Mouse (Mus musculus) R1 (cell line): Measurements from ENCODE around the gene Sbno2.

Source experiments
- DNase-seq: peaks from one replicate; pipeline ENCODE4 v3.0.0-alpha.2; 2018; ENCODE audit warnings: low read depth, low spot score

The Sbno2 gene

DNA sequence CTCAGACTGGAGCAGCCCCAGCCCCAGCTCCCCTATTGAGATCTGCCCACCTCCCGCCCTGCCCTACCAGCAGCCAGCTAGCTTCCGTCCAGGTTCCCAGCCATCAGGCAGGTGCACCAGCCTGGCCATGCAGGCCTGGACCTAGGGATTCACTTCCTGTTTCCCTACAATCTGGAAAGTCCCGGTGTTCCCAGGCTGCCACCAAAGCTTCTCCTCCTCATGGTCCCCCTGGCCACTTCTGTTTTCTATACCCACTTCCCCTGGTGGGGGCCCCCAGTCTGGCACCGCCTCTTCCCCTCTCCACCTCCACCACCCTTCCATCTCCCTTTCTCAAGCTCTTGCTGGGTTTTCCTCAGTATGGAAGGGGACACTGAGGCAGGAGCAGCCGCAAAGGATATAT lies at the start of gene Sbno2:
Gene Sbno2, minus strand, starts transcription at position 112 of the 400 bp plus-strand sequence.
- DNase-seq: no peak

DNA sequence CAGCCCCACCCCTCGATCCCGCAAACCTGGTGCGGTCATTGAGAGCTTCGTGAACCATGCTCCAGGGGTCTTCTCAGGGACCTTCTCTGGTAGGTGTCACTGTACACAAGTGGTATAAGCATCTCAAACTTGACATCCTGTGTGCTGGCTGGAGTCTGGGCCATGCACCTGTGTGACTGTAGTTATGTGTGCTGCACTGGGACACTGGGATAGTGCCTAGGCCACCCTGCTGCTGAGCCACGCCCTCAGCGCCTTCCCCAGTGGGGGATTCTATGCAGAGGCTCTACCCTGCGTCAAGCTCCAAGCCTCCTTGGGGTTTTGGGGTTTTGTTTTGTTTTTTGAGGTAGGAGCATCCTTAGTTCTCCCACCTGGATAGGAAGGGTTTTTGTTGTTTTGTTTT lies 49.0 kb upstream of the Sbno2 start:
- no peak for DNase-seq

DNA sequence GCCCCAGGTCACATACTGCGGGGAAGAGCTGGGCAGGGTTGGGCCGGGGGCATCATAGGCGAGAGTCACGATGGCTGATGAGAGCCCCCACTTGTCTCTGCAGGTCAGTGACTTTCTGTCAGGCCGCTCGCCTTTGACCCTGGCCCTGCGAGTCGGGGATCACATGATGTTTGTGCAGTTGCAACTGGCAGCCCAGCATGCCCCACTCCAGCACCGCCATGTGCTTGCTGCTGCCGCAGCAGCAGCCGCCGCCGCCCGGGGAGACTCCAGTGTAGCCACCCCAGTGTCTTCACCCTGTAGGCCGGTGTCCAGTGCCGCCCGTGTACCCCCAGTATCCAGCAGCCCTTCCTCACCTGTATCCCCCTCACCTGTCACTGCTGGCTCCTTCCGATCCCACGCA lies 48.3 kb upstream of the Sbno2 start:
- no peak for DNase-seq

DNA sequence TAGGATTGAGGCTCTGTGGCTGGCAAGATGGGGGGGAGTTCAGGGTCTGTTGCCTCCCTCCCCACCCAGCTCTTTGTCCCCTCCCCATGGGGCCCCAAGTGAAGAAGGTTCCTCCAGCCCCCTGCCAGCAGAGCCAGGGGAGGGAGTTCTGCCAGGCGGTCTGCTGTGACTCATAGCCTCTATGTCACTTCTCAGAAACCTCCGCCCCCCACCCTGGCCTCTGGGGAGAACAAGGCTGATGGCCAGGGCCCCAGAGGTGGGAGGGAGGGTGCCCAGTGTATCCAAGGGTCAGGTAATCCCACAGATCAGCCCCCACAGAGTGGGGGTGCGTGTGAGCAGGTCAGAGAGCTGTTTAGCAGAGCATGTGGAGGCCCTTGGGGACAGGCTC lies 47.5 kb upstream of the Sbno2 start:
- DNase-seq: no peak

DNA sequence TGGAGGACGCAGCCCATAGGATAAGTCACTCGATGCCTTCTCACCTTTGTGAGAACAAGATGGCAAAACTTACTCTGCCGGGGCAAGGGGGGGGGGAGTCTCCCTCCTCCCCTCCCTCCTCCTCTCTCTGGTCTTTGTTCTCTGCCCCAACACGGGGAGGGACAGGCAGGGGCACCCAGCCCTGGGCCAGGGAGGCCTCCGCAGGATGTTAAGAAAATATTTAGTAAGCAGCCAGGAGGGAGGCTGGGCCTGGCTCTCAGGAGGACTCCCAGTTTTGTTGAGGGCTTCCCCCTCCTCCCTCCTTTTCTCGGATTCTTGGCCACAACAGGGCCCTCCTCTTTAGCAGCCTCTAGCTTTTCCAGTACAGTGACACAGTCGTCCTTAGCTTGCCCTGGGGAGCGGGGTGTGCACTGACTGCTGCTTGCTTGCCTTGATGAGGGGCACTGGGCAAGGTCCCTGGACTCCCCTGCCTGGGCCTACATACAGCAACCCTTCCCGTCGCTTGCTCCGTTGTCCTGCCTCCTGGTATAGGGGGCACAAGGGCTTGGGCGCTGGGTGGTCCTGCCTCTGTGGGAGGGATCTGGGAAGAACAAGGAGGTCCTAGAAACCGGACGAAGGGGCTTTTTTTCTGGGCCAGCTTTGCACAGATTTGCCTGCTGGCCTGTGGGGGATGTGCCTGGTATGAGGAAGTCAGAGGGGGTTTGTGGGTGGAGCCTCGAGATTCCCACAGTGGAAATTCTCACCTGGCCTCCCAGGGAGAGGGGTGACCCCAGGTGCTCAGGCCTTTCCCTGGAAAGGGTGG lies 46.9 kb upstream of the Sbno2 start:
- DNase-seq: no peak

DNA sequence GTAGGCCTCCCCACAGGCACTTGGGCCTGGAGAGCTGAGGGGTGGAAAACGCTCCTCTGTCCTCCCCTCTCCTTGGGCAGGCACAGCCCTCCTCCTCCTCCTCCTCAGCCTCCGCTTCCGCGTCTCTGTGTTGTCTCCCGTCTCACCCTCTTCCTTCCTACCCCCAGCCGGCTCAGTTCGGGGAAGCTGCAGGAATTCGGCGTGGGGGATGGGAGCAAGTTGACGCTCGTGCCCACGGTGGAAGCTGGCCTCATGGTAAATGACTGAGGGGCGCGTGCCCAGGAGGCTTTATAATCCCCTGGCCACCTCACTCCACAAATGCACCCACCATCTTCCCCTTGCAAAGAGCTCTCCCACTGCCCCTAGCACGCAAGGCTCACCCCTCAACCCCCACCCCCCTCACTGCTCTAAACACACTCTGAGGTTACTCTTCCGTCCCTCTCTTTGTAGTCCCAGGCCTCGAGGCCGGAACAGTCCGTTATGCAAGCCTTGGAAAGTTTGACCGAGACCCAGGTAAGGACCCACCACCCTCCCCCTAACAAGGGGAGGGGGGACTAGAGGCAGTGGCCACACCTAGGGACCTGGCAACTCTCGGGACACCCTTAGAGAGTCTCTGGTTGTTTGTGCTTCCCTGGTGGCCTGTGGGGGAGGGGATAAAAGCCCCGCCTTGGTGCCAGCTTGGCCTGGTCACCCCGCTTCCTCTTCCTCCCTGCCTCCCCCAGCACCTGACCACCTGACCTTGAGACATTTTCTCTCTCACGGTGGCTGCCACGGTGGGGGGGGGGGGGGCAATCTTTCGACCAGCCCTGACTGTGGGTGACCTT lies 46.1 kb upstream of the Sbno2 start:
- DNase-seq: peak; percentile 43

DNA sequence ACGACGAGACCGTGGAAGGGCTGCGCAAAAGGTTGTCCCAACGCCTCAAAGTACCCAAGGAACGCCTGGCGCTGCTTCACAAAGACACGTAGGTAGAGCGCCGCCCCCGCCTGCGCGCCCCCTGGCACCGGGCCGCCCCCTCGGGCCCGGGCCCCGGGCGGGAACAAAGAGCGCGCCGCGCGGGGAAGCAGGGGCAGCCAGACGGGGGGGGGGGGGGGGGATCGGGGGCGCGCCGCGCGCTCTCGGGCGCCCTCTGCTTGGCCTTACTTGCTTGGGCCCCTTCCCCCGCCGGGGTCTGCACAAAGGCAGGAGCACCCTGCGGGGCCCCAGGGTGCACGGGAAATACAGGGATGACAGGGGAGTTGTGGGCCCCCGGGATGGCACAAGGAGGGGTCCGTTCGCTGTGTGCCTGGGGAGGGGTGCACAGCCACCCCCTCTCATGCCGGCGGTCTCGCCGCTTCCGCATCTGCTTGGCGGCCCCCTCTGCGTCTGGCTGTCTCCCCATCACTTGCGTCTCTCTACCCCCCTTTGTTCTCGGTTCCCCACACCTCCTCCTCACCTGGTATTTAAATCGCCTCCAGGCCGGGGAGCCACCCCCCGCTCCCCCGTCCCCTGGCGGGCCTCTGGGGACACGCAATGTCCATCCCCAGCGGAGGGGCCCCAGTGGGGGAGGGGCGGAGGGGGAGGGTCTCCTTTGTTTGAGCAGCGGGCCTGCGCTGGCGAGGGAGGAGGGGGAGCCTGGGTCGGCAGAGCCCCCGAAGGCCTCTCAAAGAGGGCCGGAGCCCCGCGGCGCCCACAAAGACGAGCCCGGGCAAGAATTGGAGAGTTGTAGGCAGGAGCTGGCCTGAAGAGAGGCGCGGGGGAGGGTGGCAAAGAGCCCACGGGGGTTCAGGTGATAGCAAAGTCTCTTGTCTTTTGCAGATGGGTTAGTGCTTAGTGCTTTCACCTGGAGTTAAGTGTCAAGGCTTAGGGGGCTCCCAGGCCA lies 45.1 kb upstream of the Sbno2 start:
- DNase-seq: peak; percentile 62

DNA sequence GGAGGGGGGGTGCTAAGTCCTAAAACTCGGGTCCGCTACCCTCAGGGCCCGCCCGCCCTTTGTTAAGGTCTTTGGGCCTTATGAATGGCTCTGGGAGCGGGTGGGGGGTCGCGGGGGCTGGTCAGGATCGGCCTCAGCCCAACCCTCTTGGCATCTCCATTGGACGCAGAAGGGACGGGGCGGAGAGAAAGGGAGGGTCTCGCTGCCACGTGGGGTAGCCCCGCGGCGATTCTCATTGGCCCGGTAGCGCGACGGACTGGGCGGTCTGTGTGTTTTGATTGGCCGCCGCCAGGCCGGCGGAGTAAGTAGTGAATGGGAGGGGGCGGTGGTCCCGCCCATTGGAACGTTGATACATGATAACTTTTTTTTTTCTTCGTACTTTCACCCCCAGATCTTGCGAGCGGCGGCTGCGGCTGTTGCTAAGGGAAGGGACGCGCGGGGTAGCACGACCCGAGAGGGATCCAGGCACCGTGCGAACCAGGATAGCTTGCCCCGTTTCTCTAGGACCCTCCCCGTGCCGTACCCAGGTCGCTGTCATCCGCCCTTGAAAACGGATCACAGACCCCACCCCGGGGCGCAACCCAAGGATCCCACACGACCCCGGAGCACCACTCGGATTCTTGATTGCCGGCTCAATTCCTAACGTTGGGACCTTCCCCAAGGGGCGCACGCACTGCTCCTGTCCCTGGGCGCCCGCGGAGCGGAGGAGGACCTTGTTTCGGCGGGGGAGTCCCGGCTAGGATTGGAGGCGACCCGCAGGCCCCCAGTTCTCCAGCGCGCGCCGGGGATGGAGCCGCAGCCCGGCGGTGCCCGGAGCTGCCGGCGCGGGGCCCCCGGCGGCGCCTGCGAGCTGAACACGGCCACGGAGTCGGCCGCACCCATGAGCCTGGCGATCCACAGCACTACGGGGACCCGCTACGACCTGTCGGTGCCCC lies 44.2 kb upstream of the Sbno2 start:
- peak; percentile 99 for DNase-seq

DNA sequence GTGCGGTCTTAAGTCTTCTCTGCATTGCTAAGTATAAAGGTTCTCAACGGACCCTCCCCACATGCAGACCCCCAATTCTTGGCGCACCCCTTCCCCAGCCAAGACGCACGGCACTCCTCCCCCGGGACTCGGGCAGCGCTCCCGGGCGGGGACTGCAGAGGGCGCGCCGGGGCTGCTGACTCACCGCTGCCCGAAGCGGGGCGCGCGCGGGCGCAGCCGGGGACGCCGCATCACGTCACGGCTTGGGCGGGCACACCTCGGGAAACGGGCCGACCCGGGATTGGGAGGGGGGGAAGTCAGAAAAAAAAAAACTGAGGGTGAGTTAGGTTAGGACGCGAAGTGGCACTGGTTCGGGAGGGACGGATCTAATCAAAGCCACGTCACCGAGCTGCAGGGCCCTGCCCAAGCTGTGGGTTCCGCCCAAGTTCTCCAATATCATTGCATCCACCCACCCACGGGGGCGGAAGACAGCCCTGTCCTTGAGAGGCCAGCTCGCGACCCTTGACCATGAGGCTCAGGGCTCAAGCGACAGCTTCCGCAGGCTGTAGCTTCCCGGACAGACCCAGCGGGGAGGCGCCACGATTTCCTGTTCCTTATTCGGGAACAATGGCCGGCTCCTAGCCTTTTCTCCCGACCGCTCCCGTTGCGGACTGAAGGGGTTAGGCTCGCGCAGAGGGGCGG lies 43.4 kb upstream of the Sbno2 start:
- DNase-seq: no peak

DNA sequence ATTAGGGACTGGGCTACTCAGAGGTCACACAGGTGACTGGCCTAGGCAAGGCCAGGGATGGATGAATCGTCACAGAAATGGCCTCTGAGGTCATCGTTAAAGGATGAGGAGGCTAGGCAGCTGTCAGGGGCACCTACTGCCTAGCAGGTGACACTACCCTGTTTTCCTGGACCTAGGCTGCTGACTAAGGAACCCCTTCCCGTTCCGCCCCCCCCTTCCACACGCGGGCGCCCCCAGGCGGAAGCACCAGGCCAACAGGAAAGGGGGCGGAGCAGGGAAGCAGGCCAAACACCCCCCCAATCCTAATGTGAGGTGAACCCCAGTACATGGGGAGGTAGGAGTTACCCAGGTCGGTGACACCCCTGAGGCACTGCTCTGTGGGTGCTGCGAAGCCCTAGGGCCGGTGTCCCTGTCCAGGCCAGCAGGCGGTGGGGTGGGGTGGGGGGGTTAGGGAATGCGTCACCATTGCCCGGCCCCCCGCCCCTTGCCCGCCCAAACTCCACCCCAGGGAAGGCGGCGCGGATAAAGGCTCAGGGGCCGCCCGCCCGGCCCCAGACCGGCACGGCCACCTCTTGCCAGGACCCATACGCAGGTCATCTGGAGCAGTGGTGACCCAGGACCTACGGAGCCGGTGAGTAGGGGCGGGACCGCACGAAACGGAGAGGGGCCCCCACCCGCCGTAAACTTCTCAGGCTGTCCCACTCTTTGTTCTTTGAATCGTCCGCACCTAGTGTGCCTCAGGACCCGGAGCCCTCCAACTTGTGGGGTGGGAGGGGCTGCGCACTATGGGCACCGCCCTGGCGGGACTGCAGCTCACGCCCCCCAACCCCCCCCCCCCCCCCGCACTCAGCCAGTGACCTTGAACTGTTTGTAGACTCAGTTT lies 42.6 kb upstream of the Sbno2 start, which contains the start of gene Midn:
Gene Midn, plus strand, starts transcription at position 554 of the 883 bp plus-strand sequence.
- DNase-seq: peak; percentile 86

DNA sequence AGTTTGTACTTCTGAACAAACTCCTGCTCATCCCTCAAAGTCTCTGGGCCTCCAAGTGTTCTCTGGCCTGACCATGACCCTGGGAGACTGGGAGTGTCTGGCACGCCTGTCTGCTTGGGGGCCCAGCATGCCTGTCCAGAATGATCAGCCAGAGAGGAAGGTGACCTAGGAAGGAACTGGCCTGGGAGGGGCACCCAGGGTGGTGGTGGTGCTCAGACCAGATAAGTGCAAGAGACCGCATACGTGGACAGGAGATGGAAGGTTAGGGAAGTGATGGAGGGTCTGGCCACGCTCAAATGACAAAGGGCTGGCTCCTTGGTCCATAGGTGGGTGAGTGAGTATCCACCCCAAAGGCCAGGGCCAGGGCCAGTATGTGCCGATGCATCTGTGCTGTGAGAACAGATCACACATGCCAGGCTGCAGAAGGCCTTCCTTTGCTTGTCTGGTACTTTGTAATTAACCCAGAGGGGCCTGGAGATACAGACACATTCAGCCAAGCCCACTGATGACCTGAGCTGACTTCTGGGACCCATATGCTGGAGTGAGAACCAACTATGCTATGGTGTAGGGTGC lies 41.9 kb upstream of the Sbno2 start:
- no peak for DNase-seq

DNA sequence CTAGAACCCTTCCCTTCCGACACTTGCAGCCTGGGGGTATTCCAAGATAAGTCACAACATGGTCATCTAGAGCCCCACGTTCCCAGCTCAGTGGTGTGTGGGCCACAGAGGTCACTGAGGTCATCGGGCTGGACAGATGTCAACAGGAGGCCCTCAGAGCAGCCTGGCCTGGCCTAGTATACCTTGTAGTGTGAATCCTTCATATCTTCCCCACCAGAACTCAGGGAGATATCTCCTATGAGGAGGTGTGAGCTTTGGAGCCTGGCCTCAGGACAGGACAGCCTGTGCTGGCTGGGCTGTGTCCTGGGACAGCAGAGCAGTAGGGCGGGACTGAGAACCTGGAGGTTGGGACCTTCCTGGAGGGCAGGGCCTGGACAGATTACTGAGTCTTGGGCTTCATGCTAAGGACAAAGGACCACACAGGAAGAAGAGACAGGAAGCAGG lies 41.2 kb upstream of the Sbno2 start:
- DNase-seq: no peak

DNA sequence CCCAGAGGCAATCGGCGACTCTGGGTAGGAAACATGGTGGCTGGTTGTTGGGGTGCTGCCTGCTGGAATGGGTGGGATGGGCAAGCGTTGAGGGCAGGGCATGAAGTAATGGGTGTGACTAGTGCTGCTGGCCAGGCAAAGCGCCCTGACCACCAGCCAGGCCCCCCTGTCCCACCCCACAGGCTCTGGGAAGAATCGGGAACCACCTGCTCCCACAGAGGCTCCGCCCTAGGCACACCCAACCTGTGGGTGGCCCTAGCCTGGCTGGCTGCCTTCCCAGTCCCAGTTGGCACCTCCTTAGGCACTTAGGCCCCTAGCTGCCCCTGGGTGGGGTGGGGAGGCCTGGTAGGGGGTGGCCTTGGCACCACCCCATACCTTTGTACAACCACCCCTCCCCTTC lies 40.5 kb upstream of the Sbno2 start:
- no peak for DNase-seq

DNA sequence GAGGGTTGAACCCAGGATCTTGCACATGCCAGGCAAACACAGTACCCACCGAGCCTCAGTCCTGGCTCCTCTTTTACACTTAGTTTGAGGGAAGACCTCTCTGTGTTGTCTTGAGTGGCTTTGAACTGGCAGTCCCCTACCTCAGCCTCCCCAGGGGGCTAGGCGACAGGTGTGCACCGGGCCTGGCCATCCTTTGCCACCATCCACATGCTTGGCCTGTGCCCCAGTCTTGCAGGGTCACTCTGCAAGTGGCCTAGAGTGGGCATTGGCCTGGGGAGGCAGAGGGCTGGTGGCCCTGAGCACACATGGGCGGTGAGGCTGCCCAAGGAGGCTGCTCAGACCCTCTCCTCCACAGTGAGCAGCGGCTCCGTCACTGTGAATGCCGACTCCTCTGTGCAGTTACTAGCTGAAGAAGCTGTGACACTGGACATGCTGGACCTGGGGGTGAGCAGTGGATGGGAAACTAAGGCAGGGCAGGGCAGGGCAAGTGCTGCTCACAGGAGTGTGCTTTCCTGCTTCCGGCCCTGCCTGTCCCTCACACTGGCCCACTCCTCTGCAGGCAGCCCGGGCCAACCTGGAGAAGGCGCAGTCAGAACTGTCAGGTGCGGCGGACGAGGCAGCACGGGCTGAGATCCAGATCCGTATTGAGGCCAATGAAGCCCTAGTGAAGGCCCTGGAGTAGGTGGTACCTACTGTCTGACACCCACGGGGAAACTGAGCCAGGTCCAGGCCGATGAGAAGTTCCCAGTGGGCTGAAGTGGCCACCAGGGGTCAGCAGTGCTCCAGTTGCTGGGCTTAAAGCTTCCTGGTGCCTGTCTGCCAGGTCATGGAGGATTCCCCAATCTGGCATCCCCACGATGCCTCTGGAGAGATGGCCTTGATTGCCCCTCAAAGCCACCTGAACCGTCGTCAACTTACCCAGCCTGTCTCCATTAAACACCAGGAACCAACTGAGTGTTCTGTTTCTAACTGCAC lies 39.8 kb upstream of the Sbno2 start:
- DNase-seq: peak; percentile 73

DNA sequence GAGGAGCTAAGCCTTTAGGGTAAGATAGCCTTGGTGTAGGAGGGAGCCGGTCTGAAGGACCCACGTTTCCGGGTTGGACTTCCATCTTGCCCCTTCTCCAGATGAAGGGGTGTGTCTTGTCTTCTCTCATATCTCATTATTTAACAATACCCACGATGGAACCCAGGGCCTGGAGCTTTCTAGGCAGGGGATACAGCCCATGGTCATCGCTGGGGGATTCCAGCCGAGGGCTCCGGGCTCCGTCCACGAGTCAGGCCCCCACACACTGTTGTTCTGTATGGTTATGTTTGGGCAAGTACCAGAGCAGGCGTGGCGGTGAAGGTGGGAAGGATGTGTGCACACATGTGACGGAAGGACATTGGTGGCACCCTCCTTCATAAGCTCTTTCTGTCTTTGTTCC lies 38.8 kb upstream of the Sbno2 start:
- DNase-seq: no peak

DNA sequence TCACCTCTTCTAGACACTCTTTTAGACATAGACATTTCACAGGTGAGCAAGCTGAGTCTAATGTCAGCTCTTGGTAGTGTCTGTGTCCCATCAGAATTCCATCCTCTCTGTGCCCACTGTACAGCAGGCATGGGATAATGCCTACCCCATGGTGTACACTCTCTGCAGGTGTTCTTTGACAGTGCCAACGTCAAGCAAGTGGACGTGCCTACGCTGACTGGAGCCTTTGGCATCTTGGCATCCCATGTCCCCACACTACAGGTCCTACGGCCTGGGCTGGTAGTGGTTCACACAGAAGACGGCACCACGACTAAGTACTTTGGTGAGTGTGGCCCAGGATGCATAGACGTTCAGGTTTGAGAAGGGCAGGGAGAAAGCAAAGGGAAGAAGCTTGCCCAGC lies 38.3 kb upstream of the Sbno2 start:
- DNase-seq: no peak

DNA sequence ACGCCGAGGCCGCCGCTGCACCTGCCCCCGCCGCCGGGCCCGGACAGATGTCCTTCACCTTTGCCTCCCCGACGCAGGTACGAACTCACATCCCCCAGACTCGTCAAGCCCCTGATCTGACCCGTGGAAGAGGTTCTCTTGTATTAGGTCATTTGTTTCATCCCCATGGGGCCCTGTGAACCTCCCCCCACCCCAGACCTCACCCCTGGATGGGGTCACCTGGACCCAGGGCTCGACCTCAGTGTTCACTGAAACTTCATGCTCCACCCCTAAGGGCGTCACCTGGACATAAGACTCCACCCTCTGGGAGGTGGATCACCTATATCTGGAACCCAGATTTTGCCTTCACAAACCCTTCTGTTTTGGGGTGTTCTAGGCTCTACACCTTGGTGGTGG lies 37.2 kb upstream of the Sbno2 start:
- peak; percentile 82 for DNase-seq
